Mouse (Mus musculus): ENCODE measurements around the gene Parp3. TPM values are rescaled to one million over a fixed set of nuclear protein-coding genes. Genes with fewer than 3 reads are reported as not detected.

Parp3 gene
- polyA plus RNA-seq, 1 experiment = 65.2 TPM

DNA sequence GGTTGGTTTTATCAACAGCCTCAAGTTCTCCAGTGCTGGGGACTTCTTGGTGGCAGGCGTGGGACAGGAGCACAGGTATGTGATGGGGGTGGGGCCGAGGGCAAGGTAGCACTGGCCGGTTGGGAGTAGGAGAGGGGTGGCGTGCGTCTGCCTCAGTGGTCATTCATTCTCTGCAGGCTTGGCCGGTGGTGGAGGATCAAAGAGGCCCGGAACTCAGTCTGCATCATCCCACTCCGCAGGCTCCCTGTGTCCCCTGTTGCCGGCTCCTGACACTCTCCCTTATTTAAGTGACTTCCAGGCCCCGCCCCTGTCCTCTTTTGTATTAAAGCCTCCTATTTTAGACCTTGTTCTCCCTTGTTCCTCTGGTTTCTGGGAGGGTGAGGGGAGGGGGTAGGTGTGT, 8.3 kb upstream of the Parp3 start:
- 91% methylated on average over 10 of the region's 10 CpGs for WGBS
- TF ChIP-seq POLR2A (IDR thresholded peaks at IDR 0.05; ENCODE audit: borderline replicate concordance, extremely low read depth, low read depth, low read length) (no peak), CTCF (IDR thresholded peaks at IDR 0.05; ENCODE audit: insufficient read depth, low read length) (no peak)
- no peaks in the 10 kb centered on the region for H3K4me1 ChIP-seq (ENCODE audit: control insufficient read depth, insufficient read depth, low read length)
- DNase-seq = no peak
- H3K4me3 ChIP-seq (replicated peaks; ENCODE audit: extremely low read depth, low read depth, low read length) = no peak overlapping the region

DNA sequence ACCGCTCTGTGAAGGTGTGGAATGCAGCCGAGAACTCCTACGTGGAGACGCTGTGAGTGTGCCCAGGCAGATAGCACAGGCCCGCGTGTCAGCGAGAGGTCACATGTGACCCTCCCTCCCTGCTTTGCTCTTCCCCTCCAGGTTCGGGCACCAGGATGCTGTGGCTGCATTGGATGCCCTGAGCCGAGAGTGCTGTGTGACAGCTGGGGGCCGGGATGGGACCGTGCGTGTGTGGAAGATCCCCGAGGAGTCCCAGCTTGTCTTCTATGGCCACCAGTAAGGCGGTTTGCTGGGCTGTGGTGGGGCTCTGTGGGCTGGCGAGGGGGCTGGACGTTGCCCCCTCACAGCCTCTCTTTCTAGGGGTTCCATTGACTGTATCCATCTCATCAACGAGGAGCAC, 6.9 kb upstream of the Parp3 start:
- Histone ChIP-seq H3K4me1 (ENCODE audit: control insufficient read depth, insufficient read depth, low read length) (no peaks in the 10 kb centered on the region), H3K4me3 (replicated peaks; ENCODE audit: extremely low read depth, low read depth, low read length) (no peak overlapping the region)
- no peak for DNase-seq
- TF ChIP-seq CTCF (IDR thresholded peaks at IDR 0.05; ENCODE audit: insufficient read depth, low read length) = no peak
- TF ChIP-seq POLR2A (IDR thresholded peaks at IDR 0.05; ENCODE audit: borderline replicate concordance, extremely low read depth, low read depth, low read length) = no peak
- 91% methylated on average over 17 of the region's 17 CpGs for WGBS

DNA sequence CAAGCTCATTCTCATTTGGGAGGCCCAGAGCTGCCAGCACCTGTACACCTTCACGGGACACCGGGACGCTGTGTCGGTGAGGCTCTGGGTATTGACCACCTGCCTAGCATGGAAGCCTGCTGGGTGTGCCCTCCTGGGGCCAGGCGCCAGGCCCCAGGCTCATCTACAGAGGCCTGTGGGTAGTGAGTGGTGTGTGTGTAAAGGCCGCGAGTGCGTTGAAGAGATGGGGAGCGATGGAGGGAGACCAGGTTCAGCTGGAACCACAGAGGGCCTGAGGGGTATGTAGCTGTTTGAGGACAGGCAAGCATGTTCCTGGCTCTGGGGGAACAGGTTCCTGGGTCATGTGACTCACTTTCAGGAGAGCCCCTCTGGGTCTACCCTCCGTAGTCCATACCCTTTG, 6.4 kb upstream of the Parp3 start:
- 96% methylated on average over 10 of the region's 10 CpGs for WGBS
- DNase-seq = no peak
- H3K4me3 ChIP-seq (replicated peaks; ENCODE audit: extremely low read depth, low read depth, low read length) = no peak overlapping the region
- no peaks in the 10 kb centered on the region; the same call in 1 of the 2 replicates for H3K4me1 ChIP-seq (ENCODE audit: control insufficient read depth, insufficient read depth, low read length)
- TF ChIP-seq POLR2A (IDR thresholded peaks at IDR 0.05; ENCODE audit: borderline replicate concordance, extremely low read depth, low read depth, low read length) (no peak), CTCF (IDR thresholded peaks at IDR 0.05; ENCODE audit: insufficient read depth, low read length) (no peak)

DNA sequence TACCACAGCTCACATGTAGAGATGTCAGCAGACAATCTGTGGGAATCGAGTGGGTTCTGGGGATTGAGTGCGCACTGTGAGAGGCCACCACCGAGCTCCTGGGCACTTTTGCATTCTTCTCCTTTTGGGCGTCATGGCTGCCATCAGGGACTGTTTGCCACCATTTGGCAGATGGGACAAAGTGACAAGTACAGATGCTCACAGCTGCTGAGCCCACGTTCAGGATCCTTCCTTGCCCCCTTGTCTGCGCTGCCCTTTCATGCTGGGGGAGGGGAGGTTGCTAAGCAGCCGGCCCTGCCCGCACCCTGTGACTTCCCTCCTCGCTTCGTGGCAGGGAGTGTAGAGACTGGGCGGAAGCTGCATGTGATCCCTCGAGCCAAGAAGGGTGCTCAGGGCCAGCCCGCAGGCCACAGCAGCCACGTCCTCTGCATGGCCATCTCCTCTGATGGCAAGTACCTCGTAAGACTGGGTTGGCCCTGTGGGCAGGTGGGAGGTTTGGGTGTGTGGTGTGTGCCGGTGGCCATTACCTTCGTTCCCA, 5.9 kb upstream of the Parp3 start:
- Histone ChIP-seq H3K4me3 (replicated peaks; ENCODE audit: extremely low read depth, low read depth, low read length) (no peak overlapping the region), H3K4me1 (ENCODE audit: control insufficient read depth, insufficient read depth, low read length) (peaks cover 5% of the 10 kb centered on the region; the same call in 1 of the 2 replicates)
- no peak for DNase-seq
- 84% methylated on average over 17 of the region's 17 CpGs for WGBS
- TF ChIP-seq CTCF (IDR thresholded peaks at IDR 0.05; ENCODE audit: insufficient read depth, low read length) (no peak), POLR2A (IDR thresholded peaks at IDR 0.05; ENCODE audit: borderline replicate concordance, extremely low read depth, low read depth, low read length) (no peak)

DNA sequence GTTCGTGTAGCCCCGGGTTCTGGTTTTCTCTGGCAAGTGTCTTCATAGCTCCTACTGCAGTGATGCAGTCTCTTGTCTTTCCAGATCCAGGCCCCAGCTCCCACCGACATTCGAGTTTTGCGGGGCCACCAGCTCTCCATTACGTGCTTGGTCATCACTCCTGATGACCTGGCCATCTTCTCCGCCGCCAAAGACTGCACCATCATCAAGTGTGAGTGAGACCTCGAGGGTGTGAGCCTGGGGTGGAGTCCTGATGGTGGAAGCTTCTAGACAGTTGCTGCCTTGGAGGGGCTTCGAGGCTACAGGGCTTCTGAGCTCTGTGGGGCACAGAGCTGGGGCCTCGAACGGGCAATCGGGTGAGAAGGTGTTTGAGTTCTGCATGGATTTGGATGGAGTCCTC, 4.9 kb upstream of the Parp3 start:
- DNase-seq = no peak
- WGBS = 93% methylated on average over 13 of the region's 13 CpGs
- Histone ChIP-seq H3K4me1 (ENCODE audit: control insufficient read depth, insufficient read depth, low read length) (peaks cover 5% of the 10 kb centered on the region; the same call in 1 of the 2 replicates), H3K4me3 (replicated peaks; ENCODE audit: extremely low read depth, low read depth, low read length) (no peak overlapping the region)
- no peak for TF ChIP-seq POLR2A (IDR thresholded peaks at IDR 0.05; ENCODE audit: borderline replicate concordance, extremely low read depth, low read depth, low read length)
- no peak for TF ChIP-seq CTCF (IDR thresholded peaks at IDR 0.05; ENCODE audit: insufficient read depth, low read length)

DNA sequence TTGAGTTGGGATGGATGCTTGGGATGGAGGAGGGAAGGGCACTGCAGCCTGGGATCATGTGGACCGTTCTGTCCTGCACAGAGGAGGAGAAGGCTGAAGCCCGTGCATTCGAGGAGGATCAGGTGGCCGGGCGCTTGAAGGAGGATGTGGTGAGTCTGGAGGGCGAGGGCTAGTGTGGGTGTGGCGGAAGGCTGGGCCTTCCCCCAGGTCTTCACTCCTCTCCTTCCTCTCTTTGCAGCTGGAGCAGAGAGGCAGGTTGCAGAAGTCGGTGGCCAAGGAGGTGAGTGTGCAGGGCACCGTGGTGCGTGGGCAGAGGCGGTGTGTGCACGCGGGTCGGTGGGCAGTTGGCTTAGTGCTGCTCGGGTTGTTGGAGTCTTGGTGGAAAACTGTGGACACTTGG, 4.3 kb upstream of the Parp3 start:
- peaks cover 5% of the 10 kb centered on the region; the same call in 1 of the 2 replicates for H3K4me1 ChIP-seq (ENCODE audit: control insufficient read depth, insufficient read depth, low read length)
- no peak for DNase-seq
- H3K4me3 ChIP-seq (replicated peaks; ENCODE audit: extremely low read depth, low read depth, low read length) = no peak overlapping the region
- TF ChIP-seq CTCF (IDR thresholded peaks at IDR 0.05; ENCODE audit: insufficient read depth, low read length) = no peak
- TF ChIP-seq POLR2A (IDR thresholded peaks at IDR 0.05; ENCODE audit: borderline replicate concordance, extremely low read depth, low read depth, low read length) = no peak
- 75% methylated on average over 15 of the region's 15 CpGs for WGBS

DNA sequence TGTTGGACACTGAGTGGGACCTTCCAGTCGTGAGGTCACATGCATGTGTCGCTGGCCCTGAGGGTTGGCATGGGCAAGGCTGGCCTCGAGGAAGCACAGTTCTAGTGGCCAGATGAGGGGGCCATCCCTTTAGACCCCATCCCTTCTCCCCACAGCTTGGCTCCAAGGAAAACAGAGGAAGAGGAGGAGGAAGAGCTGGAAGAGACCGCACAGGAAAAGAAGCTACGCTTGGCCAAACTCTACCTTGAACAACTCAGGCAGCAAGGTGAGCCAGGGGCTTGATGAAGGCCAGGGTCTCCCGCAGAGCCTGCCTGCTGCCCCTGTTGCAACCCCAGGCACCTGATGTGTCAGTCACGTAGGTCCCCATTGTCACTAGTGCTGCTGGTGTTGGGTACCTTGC, 3.8 kb upstream of the Parp3 start:
- DNase-seq = no peak
- TF ChIP-seq POLR2A (IDR thresholded peaks at IDR 0.05; ENCODE audit: borderline replicate concordance, extremely low read depth, low read depth, low read length) = no peak
- no peak for TF ChIP-seq CTCF (IDR thresholded peaks at IDR 0.05; ENCODE audit: insufficient read depth, low read length)
- Histone ChIP-seq H3K4me3 (replicated peaks; ENCODE audit: extremely low read depth, low read depth, low read length) (no peak overlapping the region), H3K4me1 (ENCODE audit: control insufficient read depth, insufficient read depth, low read length) (peaks cover 5% of the 10 kb centered on the region; the same call in 1 of the 2 replicates)
- 91% methylated on average over 7 of the region's 7 CpGs for WGBS

DNA sequence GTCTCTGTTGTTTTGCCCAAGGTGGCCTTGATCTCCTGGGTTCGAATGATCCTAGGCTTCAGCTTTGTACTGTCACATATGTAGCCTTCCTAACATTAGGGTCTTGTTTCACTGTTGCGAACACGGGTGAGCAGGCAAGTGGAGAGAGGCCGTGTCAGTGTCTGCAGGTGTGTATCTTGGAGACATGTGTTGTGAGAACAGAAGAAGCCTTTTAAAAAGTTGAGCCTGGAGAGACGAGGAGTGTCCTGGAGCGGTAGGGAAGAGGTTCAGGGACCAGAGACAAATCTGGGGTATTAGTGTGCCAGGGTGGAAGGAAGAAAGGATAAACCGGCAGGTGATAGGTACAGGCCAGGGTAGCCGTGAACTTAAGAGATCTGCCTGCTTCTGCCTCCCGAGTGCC, 1.4 kb upstream of the Parp3 start:
- Histone ChIP-seq H3K4me3 (replicated peaks; ENCODE audit: extremely low read depth, low read depth, low read length) (no peak overlapping the region), H3K4me1 (ENCODE audit: control insufficient read depth, insufficient read depth, low read length) (peaks cover 13% of the 10 kb centered on the region)
- DNase-seq = no peak
- TF ChIP-seq POLR2A (IDR thresholded peaks at IDR 0.05; ENCODE audit: borderline replicate concordance, extremely low read depth, low read depth, low read length) (no peak), CTCF (IDR thresholded peaks at IDR 0.05; ENCODE audit: insufficient read depth, low read length) (no peak)
- 71% methylated on average over 9 of the region's 9 CpGs for WGBS

DNA sequence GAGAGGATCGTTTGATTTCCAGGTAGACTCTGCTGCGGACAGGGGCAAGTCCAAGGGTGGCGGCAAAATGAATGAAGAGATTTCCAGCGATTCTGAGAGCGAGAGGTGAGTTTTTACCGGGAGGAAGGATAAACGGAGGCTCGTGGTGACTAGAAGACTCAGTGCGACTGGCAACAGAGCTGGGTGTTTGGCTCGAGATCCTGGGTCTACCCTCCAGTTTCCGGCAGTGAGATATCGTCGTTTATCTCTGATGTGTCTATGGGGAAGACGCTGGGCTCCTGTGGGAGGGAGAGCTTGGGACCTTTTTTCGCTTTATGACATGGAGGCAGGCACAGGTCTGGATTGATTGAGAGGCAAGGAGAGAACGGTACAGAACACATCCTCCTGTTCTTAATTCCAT, 900 bp upstream of the Parp3 start:
- Histone ChIP-seq H3K4me1 (ENCODE audit: control insufficient read depth, insufficient read depth, low read length) (peaks cover 13% of the 10 kb centered on the region), H3K4me3 (replicated peaks; ENCODE audit: extremely low read depth, low read depth, low read length) (peak overlapping the region; percentile 53)
- TF ChIP-seq CTCF (IDR thresholded peaks at IDR 0.05; ENCODE audit: insufficient read depth, low read length) = no peak
- TF ChIP-seq POLR2A (IDR thresholded peaks at IDR 0.05; ENCODE audit: borderline replicate concordance, extremely low read depth, low read depth, low read length) = no peak
- no peak for DNase-seq
- 1% methylated on average over 16 of the region's 16 CpGs for WGBS
